Mouse (Mus musculus) c-Kit-negative CD71-positive TER-119-positive erythroid progenitor cells, embryonic 14.5 days (primary cell): ENCODE results near the gene Tmem38b.

Source experiments
- DNase-seq: peaks from one replicate; pipeline ENCODE4 v3.0.0-alpha.2; 2013; ENCODE audit warnings: low read depth, low spot score

Gene Tmem38b

GRCm38 (mm10) chr4:53830016-53830415 is 4.2 kb downstream of the Tmem38b start:
- DNase-seq: no peak

- no peak for DNase-seq
Observed at GRCm38 (mm10) chr4:53830579-53830978, 4.7 kb downstream of the Tmem38b start.

- DNase-seq: no peak
Observed at GRCm38 (mm10) chr4:53832321-53832720, 6.5 kb downstream of the Tmem38b start.

- DNase-seq: no peak
Observed at GRCm38 (mm10) chr4:53836978-53837377, 11.1 kb downstream of the Tmem38b start.

GRCm38 (mm10) chr4:53840158-53840870 is 14.5 kb downstream of the Tmem38b start:
- no peak for DNase-seq

- DNase-seq: no peak
Observed at GRCm38 (mm10) chr4:53843553-53843952, 17.7 kb downstream of the Tmem38b start.

- no peak for DNase-seq
Observed at GRCm38 (mm10) chr4:53844835-53845619, 19.2 kb downstream of the Tmem38b start.

- no peak for DNase-seq
Observed at GRCm38 (mm10) chr4:53845656-53846055, 19.8 kb downstream of the Tmem38b start.

GRCm38 (mm10) chr4:53846326-53846725 is 20.5 kb downstream of the Tmem38b start:
- DNase-seq: no peak

- DNase-seq: no peak
Observed at GRCm38 (mm10) chr4:53847541-53847940, 21.7 kb downstream of the Tmem38b start.

GRCm38 (mm10) chr4:53848308-53848707 is 22.5 kb downstream of the Tmem38b start:
- DNase-seq: no peak

- DNase-seq: no peak
Observed at GRCm38 (mm10) chr4:53848816-53849215, 23.0 kb downstream of the Tmem38b start.

- no peak for DNase-seq
Observed at GRCm38 (mm10) chr4:53849804-53850203, 24.0 kb downstream of the Tmem38b start.

GRCm38 (mm10) chr4:53853333-53853732 is 27.5 kb downstream of the Tmem38b start:
- no peak for DNase-seq

- DNase-seq: no peak
Observed at GRCm38 (mm10) chr4:53859944-53860343, 34.1 kb downstream of the Tmem38b start.

- no peak for DNase-seq
Observed at GRCm38 (mm10) chr4:53862101-53862500, 36.3 kb downstream of the Tmem38b start.

GRCm38 (mm10) chr4:53864098-53864820 is 38.4 kb downstream of the Tmem38b start:
- no peak for DNase-seq

- DNase-seq: no peak
Observed at GRCm38 (mm10) chr4:53866459-53866858, 40.6 kb downstream of the Tmem38b start.

GRCm38 (mm10) chr4:53878542-53879417 is 52.9 kb downstream of the Tmem38b start:
- no peak for DNase-seq

- no peak for DNase-seq
Observed at GRCm38 (mm10) chr4:53882921-53883682, 57.3 kb downstream of the Tmem38b start.
